Mouse (Mus musculus): Measurements from ENCODE around the gene Ube4a. TPM values are rescaled to one million over a fixed set of nuclear protein-coding genes. Genes with fewer than 3 reads are reported as not detected.

Gene Ube4a
- polyA plus RNA-seq, 1 experiment, result 37.4 TPM

DNA sequence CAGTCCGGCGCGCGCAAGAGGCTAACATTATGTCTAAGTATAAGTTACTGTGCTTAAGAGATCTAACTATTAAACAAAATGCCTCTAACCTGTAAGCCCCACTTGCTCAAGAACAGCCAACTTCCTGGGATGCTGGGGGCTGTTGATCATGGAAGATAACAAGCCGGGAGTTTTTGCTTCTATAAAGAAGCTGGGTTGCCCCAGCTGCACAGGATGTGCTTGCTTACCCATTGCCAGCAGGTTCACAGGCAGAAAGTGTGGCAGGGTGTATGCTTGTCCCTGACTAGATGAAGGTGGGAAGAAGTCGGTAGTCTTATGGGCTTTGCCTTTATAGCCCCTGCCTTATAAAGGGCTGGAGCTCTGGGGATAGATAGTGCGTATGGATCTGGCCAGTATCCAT is 31.2 kb upstream of the Ube4a start:
- H3K9me3 ChIP-seq (replicated peaks; ENCODE audit: control insufficient read depth, insufficient read depth, low read length, poor library complexity, severe bottlenecking), result no peaks in the 10 kb centered on the region
- no peaks in the 10 kb centered on the region; the same call in 1 of the 2 replicates for H3K27me3 ChIP-seq (ENCODE audit: control insufficient read depth, insufficient read depth, low read length, poor library complexity, severe bottlenecking)
- no peaks in the 10 kb centered on the region for H3K36me3 ChIP-seq (ENCODE audit: control insufficient read depth, insufficient read depth, low read length, poor library complexity, severe bottlenecking)
- TF ChIP-seq CTCF (IDR thresholded peaks at IDR 0.05; ENCODE audit: low read depth, low read length), result no peak
- TF ChIP-seq EP300 (IDR thresholded peaks at IDR 0.05; ENCODE audit: insufficient read depth, low read depth, low read length), result no peak
- no peak for TF ChIP-seq POLR2A (IDR thresholded peaks at IDR 0.05; ENCODE audit: insufficient read depth, low read length)
- H3K4me3 ChIP-seq (ENCODE audit: low read depth, low read length), result no peak overlapping the region
- H3K27ac ChIP-seq (ENCODE audit: insufficient read depth, low read length), result no peak overlapping the region
- no peak overlapping the region for H3K9ac ChIP-seq (ENCODE audit: low read depth, poor library complexity, severe bottlenecking)
- H3K4me1 ChIP-seq (ENCODE audit: control insufficient read depth, insufficient read depth, low read length), result no peaks in the 10 kb centered on the region

DNA sequence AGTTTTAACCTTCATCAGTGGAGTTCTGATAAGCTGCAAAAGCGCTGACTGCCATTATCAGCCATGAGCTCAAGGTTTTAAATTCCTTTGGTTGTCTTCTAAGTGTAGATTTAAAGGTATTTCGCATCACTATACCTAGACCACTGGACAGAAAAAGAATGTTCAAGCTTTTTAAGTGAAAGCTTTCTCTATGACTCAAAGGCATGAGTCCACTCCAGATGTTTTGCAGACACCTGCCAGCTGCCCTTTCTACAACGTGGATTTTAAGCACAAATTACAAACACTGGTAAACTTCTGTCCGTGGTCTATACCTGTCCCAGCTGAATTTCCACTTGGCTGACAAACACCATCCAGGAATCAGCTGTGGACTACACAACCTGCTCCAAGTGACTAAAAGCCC is 29.6 kb upstream of the Ube4a start:
- Histone ChIP-seq H3K27ac (ENCODE audit: insufficient read depth, low read length) (no peak overlapping the region), H3K9me3 (replicated peaks; ENCODE audit: control insufficient read depth, insufficient read depth, low read length, poor library complexity, severe bottlenecking) (no peaks in the 10 kb centered on the region), H3K4me1 (ENCODE audit: control insufficient read depth, insufficient read depth, low read length) (no peaks in the 10 kb centered on the region), H3K4me3 (ENCODE audit: low read depth, low read length) (no peak overlapping the region), H3K27me3 (ENCODE audit: control insufficient read depth, insufficient read depth, low read length, poor library complexity, severe bottlenecking) (no peaks in the 10 kb centered on the region; the same call in 1 of the 2 replicates), H3K9ac (ENCODE audit: low read depth, poor library complexity, severe bottlenecking) (no peak overlapping the region), H3K36me3 (ENCODE audit: control insufficient read depth, insufficient read depth, low read length, poor library complexity, severe bottlenecking) (no peaks in the 10 kb centered on the region)
- TF ChIP-seq POLR2A (IDR thresholded peaks at IDR 0.05; ENCODE audit: insufficient read depth, low read length), result no peak
- TF ChIP-seq CTCF (IDR thresholded peaks at IDR 0.05; ENCODE audit: low read depth, low read length), result no peak
- TF ChIP-seq EP300 (IDR thresholded peaks at IDR 0.05; ENCODE audit: insufficient read depth, low read depth, low read length), result no peak

DNA sequence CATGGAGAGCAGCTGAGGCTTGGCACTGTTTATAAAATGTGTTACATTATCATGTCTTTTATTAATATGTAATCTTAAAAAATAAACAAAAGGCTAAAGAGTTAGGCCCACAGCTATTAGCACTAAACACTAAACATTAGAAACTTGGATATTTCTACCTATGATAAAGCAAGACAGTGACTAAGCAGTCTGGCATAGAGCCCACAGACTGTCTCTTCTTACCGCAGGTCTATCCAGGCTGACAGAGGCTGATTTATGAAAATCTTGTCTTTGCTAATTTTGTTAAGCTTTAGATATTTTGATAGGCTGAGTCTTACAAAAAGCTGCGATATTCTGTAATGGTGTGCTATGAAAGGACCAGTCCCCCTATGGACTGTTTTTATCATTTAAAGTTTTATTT is 27.9 kb upstream of the Ube4a start:
- no peaks in the 10 kb centered on the region for H3K36me3 ChIP-seq (ENCODE audit: control insufficient read depth, insufficient read depth, low read length, poor library complexity, severe bottlenecking)
- H3K4me1 ChIP-seq (ENCODE audit: control insufficient read depth, insufficient read depth, low read length), result no peaks in the 10 kb centered on the region
- no peak overlapping the region for H3K27ac ChIP-seq (ENCODE audit: insufficient read depth, low read length)
- no peak overlapping the region for H3K4me3 ChIP-seq (ENCODE audit: low read depth, low read length)
- no peak overlapping the region for H3K9ac ChIP-seq (ENCODE audit: low read depth, poor library complexity, severe bottlenecking)
- TF ChIP-seq CTCF (IDR thresholded peaks at IDR 0.05; ENCODE audit: low read depth, low read length) (no peak), EP300 (IDR thresholded peaks at IDR 0.05; ENCODE audit: insufficient read depth, low read depth, low read length) (no peak), POLR2A (IDR thresholded peaks at IDR 0.05; ENCODE audit: insufficient read depth, low read length) (no peak)
- H3K9me3 ChIP-seq (replicated peaks; ENCODE audit: control insufficient read depth, insufficient read depth, low read length, poor library complexity, severe bottlenecking), result no peaks in the 10 kb centered on the region
- no peaks in the 10 kb centered on the region; the same call in 1 of the 2 replicates for H3K27me3 ChIP-seq (ENCODE audit: control insufficient read depth, insufficient read depth, low read length, poor library complexity, severe bottlenecking)

- no peak for TF ChIP-seq EP300 (IDR thresholded peaks at IDR 0.05; ENCODE audit: insufficient read depth, low read depth, low read length)
- no peak for TF ChIP-seq CTCF (IDR thresholded peaks at IDR 0.05; ENCODE audit: low read depth, low read length)
- no peak for TF ChIP-seq POLR2A (IDR thresholded peaks at IDR 0.05; ENCODE audit: insufficient read depth, low read length)
These were observed 26.9 kb upstream of the Ube4a start for GRCm38 (mm10) chr9:44992271-44992670.

DNA sequence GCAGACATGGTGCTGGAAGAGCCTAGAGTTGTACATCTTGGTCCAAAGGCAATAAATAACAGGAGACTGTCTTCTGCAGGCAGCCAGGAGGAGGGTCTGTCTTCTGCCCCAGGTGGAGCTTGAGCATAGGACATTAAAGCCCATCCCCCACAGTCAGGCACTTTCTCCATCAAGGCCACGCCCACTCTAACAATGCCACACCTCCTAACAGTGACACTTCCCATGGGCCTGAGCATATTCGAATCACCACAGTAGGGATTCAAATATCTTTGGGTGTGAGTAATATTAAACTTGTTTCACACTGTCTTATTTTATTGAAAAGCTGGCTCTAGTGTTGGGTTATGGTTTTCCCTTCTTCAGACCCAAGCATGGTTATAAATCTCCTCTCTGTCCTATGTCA is 26.4 kb upstream of the Ube4a start:
- Histone ChIP-seq H3K27me3 (ENCODE audit: control insufficient read depth, insufficient read depth, low read length, poor library complexity, severe bottlenecking) (no peaks in the 10 kb centered on the region; the same call in 1 of the 2 replicates), H3K4me3 (ENCODE audit: low read depth, low read length) (no peak overlapping the region), H3K9me3 (replicated peaks; ENCODE audit: control insufficient read depth, insufficient read depth, low read length, poor library complexity, severe bottlenecking) (no peaks in the 10 kb centered on the region), H3K27ac (ENCODE audit: insufficient read depth, low read length) (no peak overlapping the region), H3K36me3 (ENCODE audit: control insufficient read depth, insufficient read depth, low read length, poor library complexity, severe bottlenecking) (no peaks in the 10 kb centered on the region), H3K9ac (ENCODE audit: low read depth, poor library complexity, severe bottlenecking) (no peak overlapping the region), H3K4me1 (ENCODE audit: control insufficient read depth, insufficient read depth, low read length) (no peaks in the 10 kb centered on the region)
- TF ChIP-seq EP300 (IDR thresholded peaks at IDR 0.05; ENCODE audit: insufficient read depth, low read depth, low read length) (no peak), CTCF (IDR thresholded peaks at IDR 0.05; ENCODE audit: low read depth, low read length) (no peak), POLR2A (IDR thresholded peaks at IDR 0.05; ENCODE audit: insufficient read depth, low read length) (no peak)

More at GRCm38 (mm10) chr9:44992271-44992670, 26.9 kb upstream of the Ube4a start:
- Histone ChIP-seq H3K9me3 (replicated peaks; ENCODE audit: control insufficient read depth, insufficient read depth, low read length, poor library complexity, severe bottlenecking) (no peaks in the 10 kb centered on the region), H3K27me3 (ENCODE audit: control insufficient read depth, insufficient read depth, low read length, poor library complexity, severe bottlenecking) (no peaks in the 10 kb centered on the region; the same call in 1 of the 2 replicates), H3K4me3 (ENCODE audit: low read depth, low read length) (no peak overlapping the region), H3K4me1 (ENCODE audit: control insufficient read depth, insufficient read depth, low read length) (no peaks in the 10 kb centered on the region), H3K27ac (ENCODE audit: insufficient read depth, low read length) (no peak overlapping the region), H3K9ac (ENCODE audit: low read depth, poor library complexity, severe bottlenecking) (no peak overlapping the region), H3K36me3 (ENCODE audit: control insufficient read depth, insufficient read depth, low read length, poor library complexity, severe bottlenecking) (no peaks in the 10 kb centered on the region)

- H3K4me1 ChIP-seq (ENCODE audit: control insufficient read depth, insufficient read depth, low read length), result no peaks in the 10 kb centered on the region
- no peaks in the 10 kb centered on the region for H3K27me3 ChIP-seq (ENCODE audit: control insufficient read depth, insufficient read depth, low read length, poor library complexity, severe bottlenecking)
- no peak overlapping the region for H3K27ac ChIP-seq (ENCODE audit: insufficient read depth, low read length)
- H3K4me3 ChIP-seq (ENCODE audit: low read depth, low read length), result no peak overlapping the region
- no peaks in the 10 kb centered on the region for H3K9me3 ChIP-seq (replicated peaks; ENCODE audit: control insufficient read depth, insufficient read depth, low read length, poor library complexity, severe bottlenecking)
- TF ChIP-seq POLR2A (IDR thresholded peaks at IDR 0.05; ENCODE audit: insufficient read depth, low read length), result no peak
- TF ChIP-seq CTCF (IDR thresholded peaks at IDR 0.05; ENCODE audit: low read depth, low read length), result no peak
- TF ChIP-seq EP300 (IDR thresholded peaks at IDR 0.05; ENCODE audit: insufficient read depth, low read depth, low read length), result no peak
- H3K36me3 ChIP-seq (ENCODE audit: control insufficient read depth, insufficient read depth, low read length, poor library complexity, severe bottlenecking), result no peaks in the 10 kb centered on the region
- no peak overlapping the region for H3K9ac ChIP-seq (ENCODE audit: low read depth, poor library complexity, severe bottlenecking)
These were observed 21.6 kb upstream of the Ube4a start for GRCm38 (mm10) chr9:44986976-44987375.

All from ES-Bruce4 (cell line).